Mouse (Mus musculus) midbrain, postnatal 0 days (tissue): ENCODE data around the gene 4922502D21Rik. TPM values are rescaled to one million over a fixed set of nuclear protein-coding genes. Genes with fewer than 3 reads are reported as not detected.
"Not testable (repeated sequence)": the region's sequence is repeated elsewhere in the genome, so short reads cannot be mapped to it uniquely, and the experiment has no call there.

ENCODE experiments used
- ATAC-seq: fragments of 200-750 bp; cut with Nextera tagmentation; 2 replicates; pipeline ENCODE4 v1.8.0; 2017; ENCODE audit warnings: moderate number of reproducible peaks, mild to moderate bottlenecking, moderate TSS enrichment, moderate library complexity; ENCODE audit not compliant: low FRiP score
- DNase-seq: peaks from one replicate; pipeline ENCODE4 v3.0.0-alpha.2; 2015; ENCODE audit warnings: low spot score
- H3K27ac ChIP-seq: fragments of 300-500 bp; sonication (generic); 2 replicates; pipeline ENCODE4 v1.5.1; 2014; ENCODE audit warnings: low read depth, mild to moderate bottlenecking, low read length, mixed read lengths
- H3K27me3 ChIP-seq: fragments of 300-500 bp; sonication (generic); 2 replicates; pipeline ENCODE4 v1.6.1; 2014; ENCODE audit warnings: low read length, control low read depth, mixed read lengths; ENCODE audit not compliant: insufficient read depth
- H3K36me3 ChIP-seq: fragments of 300-500 bp; sonication (generic); 2 replicates; pipeline ENCODE4 v1.6.1; 2014; ENCODE audit warnings: low read length, control low read depth, mixed read lengths; ENCODE audit not compliant: insufficient read depth
- H3K4me1 ChIP-seq: fragments of 300-500 bp; sonication (generic); 2 replicates; pipeline ENCODE4 v1.6.1; 2014; ENCODE audit warnings: mild to moderate bottlenecking, control low read depth, antibody characterized with exemption, low read length, mixed read lengths; ENCODE audit not compliant: insufficient read depth
- H3K4me2 ChIP-seq: fragments of 300-500 bp; sonication (generic); 2 replicates; pipeline ENCODE4 v1.6.1; 2014; ENCODE audit warnings: low read depth, mild to moderate bottlenecking, low read length, mixed read lengths; ENCODE audit not compliant: poor library complexity, severe bottlenecking
- H3K4me3 ChIP-seq: fragments of 300-500 bp; sonication (generic); 2 replicates; pipeline ENCODE4 v1.5.1; 2014; ENCODE audit warnings: low read depth, mild to moderate bottlenecking, low read length, moderate library complexity
- H3K9ac ChIP-seq: fragments of 300-500 bp; sonication (generic); replicated peaks from 2 replicates; pipeline ENCODE4 v1.6.1; 2014; ENCODE audit warnings: mild to moderate bottlenecking, low read length, moderate library complexity, mixed read lengths; ENCODE audit not compliant: poor library complexity, severe bottlenecking
- H3K9me3 ChIP-seq: fragments of 300-500 bp; sonication (generic); 2 replicates; pipeline ENCODE4 v1.6.1; 2016; ENCODE audit warnings: low read length, control low read depth
- CTCF ChIP-seq: IDR thresholded peaks from 2 replicates; pipeline ENCODE4 v1.5.1; 2016; ENCODE audit warnings: antibody characterized with exemption, mild to moderate bottlenecking
- WGBS: fragments of 180-500 bp; shearing (Covaris S2); extraction: QIAGEN DNeasy Blood & Tissue Kit; methylation state at CpG from one replicate; pipeline ENCODE4 v1.1.7; 2014; 5-methylcytosine and 5-hydroxymethylcytosine counted together
- polyA plus RNA-seq: library from polyadenylated mRNA; unstranded; fragments of >200 nt; fragmentation: Nextera tagmentation; extraction: Ambion mirVana; gene quantifications from 2 replicates; pipeline ENCODE4 v1.2.1, GENCODE M21; 2015
- total RNA-seq: library from RNA; depleted of rRNA; stranded (reverse); fragments of >200 nt; gene quantifications from 2 replicates; pipeline ENCODE4 v1.2.3, GENCODE M21; 2014

The 4922502D21Rik gene
- total and polyA plus RNA-seq, 2 experiments from 2014 or later = not detected

DNA sequence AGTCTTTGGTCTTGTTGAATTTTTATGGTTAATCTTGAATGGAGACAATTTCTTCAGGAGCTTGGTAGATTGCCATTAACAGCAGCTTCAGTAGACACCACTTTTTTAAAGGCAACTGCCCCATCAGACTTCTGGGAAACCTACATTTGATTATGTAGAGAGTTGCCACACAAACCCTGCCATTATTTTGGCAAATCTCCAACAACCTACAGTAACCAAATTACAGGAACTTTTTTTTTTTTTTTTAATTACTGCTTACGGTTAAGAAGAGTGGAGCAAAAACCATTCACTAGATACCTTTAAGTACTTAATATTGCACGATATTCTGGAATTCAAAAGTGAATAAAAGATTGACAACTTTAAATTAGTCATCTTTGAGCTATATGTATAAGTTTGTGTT is 27.9 kb upstream of the 4922502D21Rik start:
- H3K4me3 ChIP-seq = no peak overlapping the region
- no peaks in the 10 kb centered on the region for H3K27me3 ChIP-seq
- no peak overlapping the region for H3K9ac ChIP-seq
- TF ChIP-seq CTCF = no peak
- no peak for DNase-seq
- no peaks in the 10 kb centered on the region for H3K36me3 ChIP-seq
- no peak overlapping the region for H3K4me2 ChIP-seq
- ATAC-seq = no peak
- WGBS = 95% methylated on average over 2 of the region's 2 CpGs
- H3K9me3 ChIP-seq = no peaks in the 10 kb centered on the region
- H3K27ac ChIP-seq = no peak overlapping the region
- H3K4me1 ChIP-seq = no peaks in the 10 kb centered on the region

- no peak overlapping the region for H3K9ac ChIP-seq
- DNase-seq (no peak), ATAC-seq (no peak)
- H3K4me3 ChIP-seq = no peak overlapping the region
- no peak for TF ChIP-seq CTCF
- no peaks in the 10 kb centered on the region for H3K36me3 ChIP-seq
- H3K4me2 ChIP-seq = no peak overlapping the region
- H3K9me3 ChIP-seq = no peaks in the 10 kb centered on the region
- H3K4me1 ChIP-seq = no peaks in the 10 kb centered on the region
- H3K27me3 ChIP-seq = no peaks in the 10 kb centered on the region
- no peak overlapping the region for H3K27ac ChIP-seq
Measured at GRCm38 (mm10) chr6:129356430-129356829, 24.8 kb upstream of the 4922502D21Rik start.

- Histone ChIP-seq H3K9me3 (no peaks in the 10 kb centered on the region), H3K27ac (no peak overlapping the region), H3K4me3 (no peak overlapping the region), H3K27me3 (no peaks in the 10 kb centered on the region), H3K36me3 (no peaks in the 10 kb centered on the region), H3K4me2 (no peak overlapping the region), H3K4me1 (no peaks in the 10 kb centered on the region), H3K9ac (no peak overlapping the region)
- 97% methylated on average over 2 of the region's 2 CpGs for WGBS
- DNase-seq (no peak), ATAC-seq (no peak)
- TF ChIP-seq CTCF = no peak
Measured at GRCm38 (mm10) chr6:129355774-129356173, 24.2 kb upstream of the 4922502D21Rik start.

GRCm38 (mm10) chr6:129351091-129351490 is 19.5 kb upstream of the 4922502D21Rik start:
- no peak for DNase-seq
- Histone ChIP-seq H3K9me3 (no peaks in the 10 kb centered on the region), H3K4me2 (no peak overlapping the region), H3K27ac (no peak overlapping the region), H3K4me1 (no peaks in the 10 kb centered on the region), H3K4me3 (no peak overlapping the region), H3K36me3 (no peaks in the 10 kb centered on the region), H3K27me3 (no peaks in the 10 kb centered on the region), H3K9ac (no peak overlapping the region)
- ATAC-seq = no peak
- 97% methylated on average over 3 of the region's 3 CpGs for WGBS
- TF ChIP-seq CTCF = no peak

GRCm38 (mm10) chr6:129349524-129350352 is 18.1 kb upstream of the 4922502D21Rik start:
- Histone ChIP-seq H3K9me3 (no peaks in the 10 kb centered on the region), H3K27me3 (no peaks in the 10 kb centered on the region), H3K9ac (no peak overlapping the region), H3K4me1 (no peaks in the 10 kb centered on the region), H3K4me2 (no peak overlapping the region), H3K4me3 (no peak overlapping the region), H3K36me3 (no peaks in the 10 kb centered on the region), H3K27ac (no peak overlapping the region)
- ATAC-seq (no peak), DNase-seq (no peak)
- WGBS = 58% methylated on average over 4 of the region's 4 CpGs
- TF ChIP-seq CTCF = no peak

- ATAC-seq = no peak
- Histone ChIP-seq H3K4me1 (no peaks in the 10 kb centered on the region), H3K27ac (no peak overlapping the region), H3K9me3 (no peaks in the 10 kb centered on the region), H3K4me3 (no peak overlapping the region), H3K4me2 (no peak overlapping the region), H3K36me3 (no peaks in the 10 kb centered on the region), H3K27me3 (no peaks in the 10 kb centered on the region), H3K9ac (no peak overlapping the region)
- DNase-seq = no peak
- WGBS = 70% methylated on average over 3 of the region's 3 CpGs
- no peak for TF ChIP-seq CTCF
Measured at GRCm38 (mm10) chr6:129344408-129344807, 12.8 kb upstream of the 4922502D21Rik start.

DNA sequence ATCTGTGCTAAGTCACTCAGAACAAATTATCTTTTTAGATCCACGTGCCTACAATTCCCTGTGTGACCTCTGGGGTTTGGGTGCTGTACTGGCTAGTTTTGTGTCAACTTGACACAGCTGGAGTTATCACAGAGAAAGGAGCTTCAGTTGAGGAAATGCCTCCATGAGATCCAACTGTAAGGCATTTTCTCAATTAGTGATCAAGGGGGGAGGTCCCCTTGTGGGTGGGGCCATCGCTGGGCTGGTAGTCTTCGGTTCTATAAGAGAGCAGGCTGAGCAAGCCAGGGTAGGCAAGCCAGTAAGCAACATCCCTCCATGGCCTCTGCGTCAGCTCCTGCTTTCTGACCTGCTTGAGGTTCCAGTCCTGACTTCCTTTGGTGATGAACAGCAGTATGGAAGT is 10.8 kb upstream of the 4922502D21Rik start, which contains the start of gene Clec12a:
Gene Clec12a (plus strand): TSS at position 301 of the 400 bp plus-strand sequence.
- not testable (repeated sequence) for H3K4me2 ChIP-seq, H3K4me3 ChIP-seq, H3K4me1 ChIP-seq, H3K36me3 ChIP-seq, H3K27ac ChIP-seq, H3K9me3 ChIP-seq, DNase-seq, ATAC-seq, H3K9ac ChIP-seq, H3K27me3 ChIP-seq
- 83% methylated on average over 4 of the region's 4 CpGs for WGBS
